Mouse (Mus musculus) brain, embryonic 14.5 days (tissue): Measurements from ENCODE around the gene Spem1.

Experiments used
- CTCF ChIP-seq: fragments of 200-500 bp; IDR thresholded peaks from 2 replicates; pipeline ENCODE4 v1.5.1; 2012; ENCODE audit warnings: inconsistent platforms, mild to moderate bottlenecking, moderate library complexity, borderline replicate concordance; ENCODE audit not compliant: insufficient read depth, insufficient read length; ENCODE audit errors: extremely low read depth
- POLR2A ChIP-seq: fragments of 200-500 bp; IDR thresholded peaks from 2 replicates; pipeline ENCODE4 v1.6.1; 2012; ENCODE audit warnings: mild to moderate bottlenecking, inconsistent platforms, borderline replicate concordance; ENCODE audit not compliant: poor library complexity, insufficient read depth, insufficient read length, severe bottlenecking; ENCODE audit errors: extremely low read depth

DNA sequence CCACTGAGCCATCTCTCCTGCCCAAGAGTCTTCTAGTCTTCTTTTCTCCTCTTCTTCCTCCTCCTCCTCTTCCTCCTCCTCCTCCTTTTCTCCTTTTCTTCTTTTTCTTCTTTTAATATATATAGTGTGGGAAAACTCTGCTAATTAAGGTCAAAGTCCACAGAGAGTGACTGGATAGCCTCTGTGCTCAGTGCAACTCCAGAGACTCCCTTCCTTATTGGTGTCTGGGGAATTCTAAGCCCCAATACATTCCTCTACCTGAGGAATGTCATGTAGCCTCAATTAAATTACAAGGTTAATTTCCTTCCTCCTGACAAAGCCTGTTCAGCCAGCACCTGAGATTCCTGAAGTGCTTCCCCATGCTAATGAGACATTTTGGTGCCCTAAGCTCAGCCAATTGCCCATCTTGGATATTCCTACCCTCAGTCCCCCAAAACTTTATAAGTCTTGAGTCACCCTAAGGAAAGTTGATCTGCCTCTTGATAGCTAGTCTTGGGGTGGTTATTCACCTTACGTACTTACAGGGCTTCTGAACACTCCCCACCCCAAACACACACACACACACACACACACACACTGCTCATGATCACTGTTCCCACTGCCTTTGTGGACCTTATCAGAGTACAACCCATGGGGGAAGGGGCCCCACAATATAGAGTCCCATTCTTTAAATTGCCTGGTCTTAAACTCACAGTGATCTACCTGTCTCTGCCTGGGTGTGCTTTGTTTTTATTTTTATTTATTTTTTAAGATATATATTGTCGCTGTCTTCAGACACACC lies 48.5 kb upstream of the Spem1 start:
- TF ChIP-seq POLR2A = no peak
- no peak for TF ChIP-seq CTCF
